Mouse (Mus musculus) urinary bladder, adult 2 months (tissue): ENCODE data around the gene Gjc1. TPM values are rescaled to one million over a fixed set of nuclear protein-coding genes. Genes with fewer than 3 reads are reported as not detected.

Source experiments
- DNase-seq: peaks from one replicate; pipeline ENCODE4 v3.0.0; 2022; ENCODE audit warnings: low spot score
- polyA plus RNA-seq: library from polyadenylated mRNA; depleted of rRNA; stranded (reverse); fragments of >200 nt; gene quantifications from 2 replicates; pipeline ENCODE4 v1.2.3, GENCODE M21; 2012

Gene Gjc1
- polyA plus RNA-seq, 1 experiment, result 31.1 TPM

GRCm38 (mm10) chr11:102771916-102772714 lies 47.4 kb downstream of the Gjc1 start:
- DNase-seq, result no peak

- no peak for DNase-seq
These were observed 48.7 kb downstream of the Gjc1 start for GRCm38 (mm10) chr11:102770662-102771435.

GRCm38 (mm10) chr11:102769993-102770661 lies 49.4 kb downstream of the Gjc1 start:
- DNase-seq, result no peak

- DNase-seq, result no peak
These were observed 50.4 kb downstream of the Gjc1 start for GRCm38 (mm10) chr11:102769141-102769540.

- DNase-seq, result no peak
These were observed 52.3 kb downstream of the Gjc1 start for GRCm38 (mm10) chr11:102767055-102767670.

GRCm38 (mm10) chr11:102765416-102765815 lies 54.1 kb downstream of the Gjc1 start:
- DNase-seq, result no peak

- no peak for DNase-seq
These were observed 56.3 kb downstream of the Gjc1 start for GRCm38 (mm10) chr11:102763009-102763767.

GRCm38 (mm10) chr11:102762248-102762647 lies 57.3 kb downstream of the Gjc1 start:
- no peak for DNase-seq

GRCm38 (mm10) chr11:102761309-102762210 lies 57.9 kb downstream of the Gjc1 start, which contains the start of gene Adam11:
Adam11 (plus strand) TSS chr11:102761439.
- DNase-seq, result no peak

GRCm38 (mm10) chr11:102760805-102761308 lies 58.6 kb downstream of the Gjc1 start:
- DNase-seq, result no peak

GRCm38 (mm10) chr11:102758977-102759376 lies 60.5 kb downstream of the Gjc1 start:
- no peak for DNase-seq

GRCm38 (mm10) chr11:102755391-102755790 lies 64.1 kb downstream of the Gjc1 start:
- DNase-seq, result no peak

GRCm38 (mm10) chr11:102754416-102754815 lies 65.1 kb downstream of the Gjc1 start:
- no peak for DNase-seq

GRCm38 (mm10) chr11:102753591-102754324 lies 65.7 kb downstream of the Gjc1 start:
- no peak for DNase-seq

GRCm38 (mm10) chr11:102752896-102753590 lies 66.5 kb downstream of the Gjc1 start:
- no peak for DNase-seq

GRCm38 (mm10) chr11:102749712-102750111 lies 69.8 kb downstream of the Gjc1 start:
- DNase-seq, result no peak
